Mouse (Mus musculus) limb, embryonic 14.5 days (tissue): ENCODE results near the gene Adarb2. TPM values are rescaled to one million over a fixed set of nuclear protein-coding genes. Genes with fewer than 3 reads are reported as not detected.

Experiments used
- ATAC-seq: fragments of 200-750 bp; cut with Nextera tagmentation; 2 replicates; pipeline ENCODE4 v1.8.0; 2017; ENCODE audit warnings: low read depth, moderate number of reproducible peaks, moderate TSS enrichment; ENCODE audit not compliant: low FRiP score
- DNase-seq: peaks from one replicate; pipeline ENCODE4 v3.0.0-alpha.2; 2015; ENCODE audit warnings: low spot score
- H3K27ac ChIP-seq: fragments of 300-500 bp; sonication (generic); replicated peaks from 2 replicates; pipeline ENCODE4 v1.5.1; 2014; ENCODE audit warnings: low read depth, mild to moderate bottlenecking, low read length, moderate library complexity, mixed read lengths
- H3K27me3 ChIP-seq: fragments of 300-500 bp; sonication (generic); 2 replicates; pipeline ENCODE4 v1.6.1; 2014; ENCODE audit warnings: low read length, mixed read lengths; ENCODE audit not compliant: control insufficient read depth, insufficient read depth
- H3K36me3 ChIP-seq: fragments of 300-500 bp; sonication (generic); 2 replicates; pipeline ENCODE4 v1.6.1; 2014; ENCODE audit warnings: mild to moderate bottlenecking, low read length, moderate library complexity, mixed read lengths; ENCODE audit not compliant: control insufficient read depth, insufficient read depth
- H3K4me1 ChIP-seq: fragments of 300-500 bp; sonication (generic); 2 replicates; pipeline ENCODE4 v1.6.1; 2014; ENCODE audit warnings: antibody characterized with exemption, low read length, mixed read lengths; ENCODE audit not compliant: control insufficient read depth, insufficient read depth
- H3K4me2 ChIP-seq: fragments of 300-500 bp; sonication (generic); replicated peaks from 2 replicates; pipeline ENCODE4 v1.6.1; 2014; ENCODE audit warnings: low read depth, mild to moderate bottlenecking, low read length, moderate library complexity; ENCODE audit not compliant: severe bottlenecking
- H3K4me3 ChIP-seq: fragments of 300-500 bp; sonication (generic); replicated peaks from 2 replicates; pipeline ENCODE4 v1.5.1; 2014; ENCODE audit warnings: low read length
- H3K9ac ChIP-seq: fragments of 300-500 bp; sonication (generic); 2 replicates; pipeline ENCODE4 v1.6.1; 2014; ENCODE audit warnings: mild to moderate bottlenecking, low read depth, low read length, moderate library complexity; ENCODE audit not compliant: severe bottlenecking
- H3K9me3 ChIP-seq: fragments of 300-500 bp; sonication (generic); 2 replicates; pipeline ENCODE4 v1.6.1; 2016; ENCODE audit warnings: low read length; ENCODE audit not compliant: control insufficient read depth
- POLR2A ChIP-seq: fragments of 200-500 bp; IDR thresholded peaks from 2 replicates; pipeline ENCODE4 v1.8.0; 2012; ENCODE audit warnings: inconsistent platforms, mild to moderate bottlenecking, moderate library complexity, borderline replicate concordance; ENCODE audit not compliant: insufficient read depth, insufficient read length; ENCODE audit errors: extremely low read depth
- WGBS: fragments of 180-500 bp; shearing (Covaris S2); extraction: QIAGEN DNeasy Blood & Tissue Kit; methylation state at CpG from one replicate; pipeline ENCODE4 v1.1.7; 2014; 5-methylcytosine and 5-hydroxymethylcytosine counted together
- polyA plus RNA-seq, 2 experiments: library from polyadenylated mRNA; depleted of rRNA in 1 of 2; stranded (reverse) in 1 of 2; unstranded in 1 of 2; fragments of >200 nt; fragmentation: Nextera tagmentation in 1 of 2; extraction: Ambion mirVana in 1 of 2; gene quantifications; 2 replicates each; pipeline versions ENCODE4 v1.2.1 to v1.2.3; 2012 to 2014

Adarb2 gene
- polyA plus RNA-seq, 2 experiments, result 1.5 to 2.3 TPM

GRCm38 (mm10) chr13:8783686-8784307, 581.1 kb downstream of the Adarb2 start:
- Histone ChIP-seq H3K36me3 (no peaks in the 10 kb centered on the region), H3K4me1 (no peaks in the 10 kb centered on the region), H3K4me2 (no peak overlapping the region), H3K4me3 (no peak overlapping the region), H3K9ac (no peak overlapping the region), H3K9me3 (no peaks in the 10 kb centered on the region), H3K27ac (no peak overlapping the region), H3K27me3 (no peaks in the 10 kb centered on the region)
- no peak for TF ChIP-seq POLR2A
- no peak for ATAC-seq
- WGBS, result 81% methylated on average over 10 of the region's 10 CpGs
- no peak for DNase-seq

DNA sequence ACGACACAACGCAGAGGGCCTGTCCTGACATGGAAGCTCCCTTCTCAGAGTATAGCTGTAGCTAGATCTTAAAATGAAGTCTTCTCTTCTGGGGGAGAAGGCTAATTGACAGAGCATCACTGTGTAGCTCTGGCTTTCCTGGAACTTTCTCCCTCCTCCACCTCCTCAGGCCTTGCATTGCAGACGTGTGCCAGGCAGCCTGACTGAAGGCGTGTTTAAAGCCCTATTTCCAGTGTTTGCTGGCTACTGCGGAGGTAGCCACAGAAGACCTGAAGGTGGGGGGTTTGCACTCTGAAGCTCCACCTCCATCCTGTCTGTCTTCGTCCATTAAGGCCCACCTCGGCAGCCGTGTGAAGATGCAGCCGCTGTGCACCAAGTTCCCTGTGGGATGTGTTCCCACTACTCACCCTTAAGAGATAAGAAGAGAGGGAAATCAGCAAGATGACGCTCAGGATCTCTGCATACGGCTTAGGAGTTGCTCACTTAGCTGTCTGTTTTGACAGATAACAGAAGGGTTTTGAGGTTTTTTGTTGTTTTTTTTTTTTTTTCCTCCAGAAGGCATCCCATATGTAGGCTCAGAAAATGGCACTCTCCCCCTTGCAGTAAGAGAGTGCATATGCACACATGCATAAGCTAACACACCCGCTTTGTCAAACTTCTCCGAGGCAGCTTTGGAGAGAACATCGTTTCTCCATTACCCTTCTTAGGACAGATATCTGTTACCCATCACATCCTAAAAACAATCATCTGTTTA, 581.8 kb downstream of the Adarb2 start:
- no peak overlapping the region for H3K4me3 ChIP-seq
- H3K9me3 ChIP-seq, result no peaks in the 10 kb centered on the region
- peak overlapping the region; percentile 27 for H3K4me2 ChIP-seq
- ATAC-seq (no peak), DNase-seq (no peak)
- no peak for TF ChIP-seq POLR2A
- no peak overlapping the region for H3K9ac ChIP-seq
- H3K27ac ChIP-seq, result no peak overlapping the region
- no peaks in the 10 kb centered on the region for H3K27me3 ChIP-seq
- H3K4me1 ChIP-seq, result no peaks in the 10 kb centered on the region
- 71% methylated on average over 14 of the region's 14 CpGs for WGBS
- no peaks in the 10 kb centered on the region for H3K36me3 ChIP-seq

- TF ChIP-seq POLR2A, result no peak
- H3K4me2 ChIP-seq, result peak overlapping the region; percentile 27
- peak; percentile 64 for DNase-seq
- no peaks in the 10 kb centered on the region for H3K27me3 ChIP-seq
- H3K4me3 ChIP-seq, result no peak overlapping the region
- 19% methylated on average over 9 of the region's 9 CpGs for WGBS
- no peaks in the 10 kb centered on the region for H3K4me1 ChIP-seq
- no peak overlapping the region for H3K27ac ChIP-seq
- no peaks in the 10 kb centered on the region for H3K9me3 ChIP-seq
- ATAC-seq, result peak; percentile 57; the same call in 1 of the 2 replicates
- H3K9ac ChIP-seq, result no peak overlapping the region
- H3K36me3 ChIP-seq, result no peaks in the 10 kb centered on the region
These were observed 582.5 kb downstream of the Adarb2 start for GRCm38 (mm10) chr13:8785185-8785584.

DNA sequence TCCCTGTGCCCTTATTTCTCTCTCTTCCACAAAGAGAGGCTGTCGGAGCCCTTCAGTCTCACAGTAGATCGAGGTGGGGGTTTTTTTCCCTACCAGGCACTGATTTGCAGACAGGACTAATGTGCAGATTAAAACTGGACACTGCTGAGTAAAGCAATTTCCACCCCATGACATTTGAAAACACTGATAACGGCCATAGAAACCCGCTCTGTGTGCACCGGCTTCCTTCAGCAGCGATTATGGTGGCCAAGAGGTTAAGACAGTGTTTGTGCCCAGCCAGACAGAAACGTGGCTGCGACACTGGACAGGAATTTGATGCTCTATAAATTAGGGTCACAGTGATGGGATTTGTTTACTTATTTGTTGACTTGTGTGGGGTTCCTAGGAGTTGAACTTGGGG, 590.6 kb downstream of the Adarb2 start:
- Histone ChIP-seq H3K4me1 (no peaks in the 10 kb centered on the region), H3K27me3 (no peaks in the 10 kb centered on the region), H3K36me3 (no peaks in the 10 kb centered on the region), H3K27ac (no peak overlapping the region), H3K9me3 (no peaks in the 10 kb centered on the region), H3K4me2 (no peak overlapping the region), H3K9ac (no peak overlapping the region), H3K4me3 (no peak overlapping the region)
- TF ChIP-seq POLR2A, result no peak
- 82% methylated on average over 8 of the region's 8 CpGs for WGBS
- DNase-seq (no peak), ATAC-seq (no peak)

DNA sequence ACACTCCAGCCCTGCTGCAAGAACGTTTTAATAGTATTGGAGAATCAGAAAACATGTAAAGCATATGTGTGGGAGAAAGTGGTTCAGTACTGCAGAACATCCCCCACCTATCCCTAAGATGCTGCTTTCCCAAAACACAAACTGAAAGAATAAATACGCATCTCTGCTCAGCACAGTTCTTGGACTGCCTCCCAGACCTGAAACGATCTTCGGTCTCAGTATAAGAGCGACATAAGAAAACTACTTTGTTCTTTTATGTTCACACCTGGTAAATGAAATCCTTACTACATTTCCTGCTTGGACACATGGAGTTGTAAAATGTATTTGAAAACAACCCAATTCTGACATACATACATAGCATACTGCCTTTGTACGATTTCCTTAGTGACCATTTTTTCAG, 597.9 kb downstream of the Adarb2 start:
- Histone ChIP-seq H3K4me3 (no peak overlapping the region), H3K36me3 (peaks cover 16% of the 10 kb centered on the region)

More for the DNA sequence above, 597.9 kb downstream of the Adarb2 start:
- Histone ChIP-seq H3K9ac (no peak overlapping the region), H3K4me2 (no peak overlapping the region), H3K9me3 (no peaks in the 10 kb centered on the region), H3K27me3 (no peaks in the 10 kb centered on the region), H3K27ac (no peak overlapping the region), H3K4me1 (0 out of 2 replicates have a peak, but pooled peaks cover 3% of the 10 kb centered on the region)
- ATAC-seq, result peak; percentile 83
- DNase-seq, result peak; percentile 40
- 37% methylated on average over 6 of the region's 6 CpGs for WGBS
- TF ChIP-seq POLR2A, result no peak
